Comparison of ENCODE assay signal across 17 mouse cellular contexts in genomic region chr11:79669210-79669609, GRCm38 (mm10).
DNase-seq lines count a peak whose midpoint lies in the region; ATAC-seq and TF ChIP-seq lines count a peak whose summit lies in the region.
"Had no signal": no experiment of that assay in that cellular context is flagged by ENCODE, and none has a peak within 500 bp of the region (broad histone marks: within the 10 kb centered on the region; RNA-seq: fewer than 3 reads in every experiment).

No protein-coding gene starts in this region.

- WGBS in hindbrain, embryonic 10.5 days, result 68% methylated on average over 6 of the region's 6 CpGs
- 58% methylated on average over 6 of the region's 6 CpGs for WGBS in hindbrain, embryonic 16.5 days
- 51% methylated on average over 6 of the region's 6 CpGs for WGBS in liver, postnatal 0 days (ENCODE audit: insufficient replicate concordance)
- 69% methylated on average over 6 of the region's 6 CpGs for WGBS in liver, embryonic 11.5 days
- WGBS in intestine, postnatal 0 days, result 71% methylated on average over 6 of the region's 6 CpGs

- no peak overlapping the region for H3K4me2 ChIP-seq in hindbrain, embryonic 16.5 days (ENCODE audit: low read length)
- no peak overlapping the region for H3K4me2 ChIP-seq in liver, postnatal 0 days (ENCODE audit: low read depth, low read length)
- no peak overlapping the region for H3K4me2 ChIP-seq in liver, embryonic 11.5 days
- H3K4me2 ChIP-seq in intestine, postnatal 0 days (replicated peaks; ENCODE audit: low read depth), result no peak overlapping the region
- H3K4me2 ChIP-seq: heart, embryonic 15.5 days had no signal

- no peak overlapping the region for H3K4me3 ChIP-seq in hindbrain, embryonic 10.5 days
- H3K4me3 ChIP-seq in hindbrain, embryonic 16.5 days (ENCODE audit: low read length), result no peak overlapping the region
- H3K4me3 ChIP-seq in liver, postnatal 0 days (ENCODE audit: low read depth, low read length), result no peak overlapping the region
- no peak overlapping the region for H3K4me3 ChIP-seq in liver, embryonic 11.5 days (ENCODE audit: low read depth, low read length)
- H3K4me3 ChIP-seq in intestine, postnatal 0 days (ENCODE audit: low read depth, low read length), result no peak overlapping the region
- H3K4me3 ChIP-seq: gastrocnemius, adult 2 months; heart, embryonic 15.5 days had no signal

- peak overlapping the region; percentile 81; the same call in 1 of the 2 replicates for H3K27ac ChIP-seq in hindbrain, embryonic 10.5 days
- no peak overlapping the region; the same call in 1 of the 2 replicates for H3K27ac ChIP-seq in hindbrain, embryonic 16.5 days (ENCODE audit: low read depth, low read length)
- H3K27ac ChIP-seq in liver, postnatal 0 days (ENCODE audit: low read depth), result peak overlapping the region; percentile 29; the same call in 1 of the 2 replicates
- no peak overlapping the region for H3K27ac ChIP-seq in liver, embryonic 11.5 days (ENCODE audit: low read depth, low read length)
- H3K27ac ChIP-seq in intestine, postnatal 0 days (ENCODE audit: low read depth, low read length), result no peak overlapping the region
- H3K27ac ChIP-seq: gastrocnemius, adult 2 months; heart, embryonic 15.5 days; macrophage had no signal

- H3K4me1 ChIP-seq in hindbrain, embryonic 10.5 days (replicated peaks), result peaks cover 68% of the 10 kb centered on the region
- peaks cover 4% of the 10 kb centered on the region for H3K4me1 ChIP-seq in hindbrain, embryonic 16.5 days (ENCODE audit: control insufficient read depth, insufficient read depth, low read depth, low read length)
- peaks cover 39% of the 10 kb centered on the region for H3K4me1 ChIP-seq in liver, postnatal 0 days (ENCODE audit: insufficient read depth)
- peaks cover 21% of the 10 kb centered on the region for H3K4me1 ChIP-seq in liver, embryonic 11.5 days (replicated peaks; ENCODE audit: control insufficient read depth, insufficient read depth, low read length)
- 0 out of 2 replicates have a peak, but pooled peaks cover 7% of the 10 kb centered on the region for H3K4me1 ChIP-seq in intestine, postnatal 0 days (replicated peaks; ENCODE audit: control insufficient read depth, insufficient read depth, low read length)

- no peaks in the 10 kb centered on the region for H3K36me3 ChIP-seq in hindbrain, embryonic 10.5 days
- H3K36me3 ChIP-seq in hindbrain, embryonic 16.5 days (ENCODE audit: control insufficient read depth, insufficient read depth, low read length), result no peaks in the 10 kb centered on the region
- no peaks in the 10 kb centered on the region for H3K36me3 ChIP-seq in liver, postnatal 0 days (replicated peaks; ENCODE audit: insufficient read depth, low read length)
- no peaks in the 10 kb centered on the region for H3K36me3 ChIP-seq in liver, embryonic 11.5 days (ENCODE audit: control insufficient read depth, insufficient read depth, low read length)
- H3K36me3 ChIP-seq in intestine, postnatal 0 days (ENCODE audit: control insufficient read depth, insufficient read depth), result no peaks in the 10 kb centered on the region
- H3K36me3 ChIP-seq: heart, embryonic 15.5 days had no signal

- no peak for TF ChIP-seq EP300 in liver, postnatal 0 days (IDR thresholded peaks at IDR 0.05; ENCODE audit: low read depth)

- H3K9me3 ChIP-seq in hindbrain, embryonic 10.5 days, result no peaks in the 10 kb centered on the region
- no peaks in the 10 kb centered on the region for H3K9me3 ChIP-seq in hindbrain, embryonic 16.5 days (ENCODE audit: control insufficient read depth, low read length)
- no peaks in the 10 kb centered on the region for H3K9me3 ChIP-seq in liver, postnatal 0 days (ENCODE audit: low read length)
- H3K9me3 ChIP-seq in liver, embryonic 11.5 days (ENCODE audit: control insufficient read depth, low read length), result no peaks in the 10 kb centered on the region
- H3K9me3 ChIP-seq in intestine, postnatal 0 days (ENCODE audit: control insufficient read depth), result no peaks in the 10 kb centered on the region
- H3K9me3 ChIP-seq: heart, embryonic 15.5 days had no signal

- TF ChIP-seq CTCF in liver, postnatal 0 days (IDR thresholded peaks at IDR 0.05; ENCODE audit: low read depth), result no peak
- no peak for TF ChIP-seq CTCF in intestine, postnatal 0 days (IDR thresholded peaks at IDR 0.05; ENCODE audit: low read depth)

- DNase-seq in hindbrain, embryonic 10.5 days (ENCODE audit: low spot score), result no peak
- no peak for DNase-seq in liver, postnatal 0 days
- no peak for DNase-seq in liver, embryonic 11.5 days (ENCODE audit: low spot score)
- no peak for DNase-seq in urinary bladder, postnatal 14 days (ENCODE audit: low spot score)
- DNase-seq: adrenal gland, postnatal 25 days; cerebellum, adult 11-12 months; gastrocnemius, adult 2 months; left cerebral cortex, postnatal 4 days; right cerebral cortex, postnatal 14 days; thymus, postnatal 4 days had no signal

- no peak overlapping the region for H3K9ac ChIP-seq in hindbrain, embryonic 16.5 days (ENCODE audit: low read depth, low read length)
- no peak overlapping the region for H3K9ac ChIP-seq in liver, postnatal 0 days (replicated peaks)
- H3K9ac ChIP-seq in liver, embryonic 11.5 days (ENCODE audit: low read depth, low read length), result no peak overlapping the region
- H3K9ac ChIP-seq in intestine, postnatal 0 days (ENCODE audit: low read depth, low read length), result no peak overlapping the region
- H3K9ac ChIP-seq: heart, embryonic 15.5 days had no signal

- ATAC-seq in hindbrain, embryonic 16.5 days, result no peak
- no peak for ATAC-seq in liver, postnatal 0 days
- no peak for ATAC-seq in liver, embryonic 11.5 days (replicated peaks; ENCODE audit: low FRiP score)
- ATAC-seq in granulocyte monocyte progenitor cell, adult 5-6 weeks (replicated peaks; ENCODE audit: poor library complexity, severe bottlenecking), result peak; percentile 67
- ATAC-seq in megakaryocyte progenitor cell, adult 5-6 weeks (replicated peaks; ENCODE audit: poor library complexity), result peak; percentile 59
- ATAC-seq in intestine, postnatal 0 days, result no peak
- ATAC-seq: CD4-positive, CD25-positive, alpha-beta regulatory T cell, adult 4 months had no signal

- H3K27me3 ChIP-seq in hindbrain, embryonic 10.5 days (ENCODE audit: insufficient read depth, poor library complexity, severe bottlenecking), result no peaks in the 10 kb centered on the region
- H3K27me3 ChIP-seq in hindbrain, embryonic 16.5 days (replicated peaks; ENCODE audit: control insufficient read depth, insufficient read depth, low read length), result no peaks in the 10 kb centered on the region
- H3K27me3 ChIP-seq in liver, postnatal 0 days (ENCODE audit: insufficient read depth, low read length), result no peaks in the 10 kb centered on the region
- peaks cover 4% of the 10 kb centered on the region for H3K27me3 ChIP-seq in liver, embryonic 11.5 days (replicated peaks; ENCODE audit: control insufficient read depth, insufficient read depth, low read length)
- no peaks in the 10 kb centered on the region for H3K27me3 ChIP-seq in intestine, postnatal 0 days (replicated peaks; ENCODE audit: control insufficient read depth, insufficient read depth, low read length)

Comparison
In these comparisons a context has a peak if more than half of its experiments do, and no peak if none do; other contexts are left out.
1. H3K27ac ChIP-seq: peak in hindbrain, embryonic 10.5 days (single experiment) and liver, postnatal 0 days (single experiment); none in hindbrain, embryonic 16.5 days (single experiment), liver, embryonic 11.5 days (single experiment) and intestine, postnatal 0 days (single experiment).
2. ATAC-seq: peak in granulocyte monocyte progenitor cell, adult 5-6 weeks (single experiment) and megakaryocyte progenitor cell, adult 5-6 weeks (single experiment); none in hindbrain, embryonic 16.5 days (single experiment), liver, postnatal 0 days (single experiment), liver, embryonic 11.5 days (single experiment) and intestine, postnatal 0 days (single experiment).